Mouse (Mus musculus) liver, adult 2 months (tissue): ENCODE data around the gene Abcc6.

ENCODE experiments used
- CTCF ChIP-seq: fragments of 200-500 bp; IDR thresholded peaks from 2 replicates; pipeline ENCODE4 v1.5.1; 2011; ENCODE audit warnings: low read depth, low read length, control low read depth
- POLR2A ChIP-seq: fragments of 200-500 bp; IDR thresholded peaks from 2 replicates; pipeline ENCODE4 v1.6.1; 2011; ENCODE audit warnings: low read length, control low read depth; ENCODE audit not compliant: insufficient read depth; ENCODE audit errors: extremely low read depth

- no peak for TF ChIP-seq CTCF
- no peak for TF ChIP-seq POLR2A
Observed at GRCm38 (mm10) chr7:46068831-46069230, 38.7 kb upstream of the Abcc6 start.
